In genomic region chr5:140884966-140885365, GRCm38 (mm10) we compare ENCODE assay signal across 12 mouse cellular contexts. TPM values are rescaled to one million over a fixed set of nuclear protein-coding genes. Genes with fewer than 3 reads are reported as not detected.
DNase-seq lines count a peak whose midpoint lies in the region; TF ChIP-seq lines count a peak whose summit lies in the region.
"Had no signal": no experiment of that assay in that cellular context is flagged by ENCODE, and none has a peak within 500 bp of the region (broad histone marks: within the 10 kb centered on the region; RNA-seq: fewer than 3 reads in every experiment).

No protein-coding gene starts in this region.

- TF ChIP-seq CTCF in kidney, adult 2 months (conservative IDR thresholded peaks at IDR 0.05; ENCODE audit: insufficient read depth, insufficient read length, low read depth, low read length), result no peak

- H3K27me3 ChIP-seq in kidney, adult 2 months (replicated peaks; ENCODE audit: control insufficient read depth, insufficient read depth, low read length), result no peaks in the 10 kb centered on the region
- H3K27me3 ChIP-seq: stomach, embryonic 15.5 days had no signal

- 39% methylated on average over 13 of the region's 13 CpGs for WGBS in kidney, adult 2 months

- no peaks in the 10 kb centered on the region for H3K4me1 ChIP-seq in kidney, adult 2 months (ENCODE audit: control insufficient read depth, insufficient read depth, low read length)

- no peaks in the 10 kb centered on the region for H3K36me3 ChIP-seq in kidney, adult 2 months (ENCODE audit: control insufficient read depth, insufficient read depth, low read length)
- H3K36me3 ChIP-seq: stomach, embryonic 15.5 days had no signal

- H3K4me3 ChIP-seq in kidney, adult 2 months (ENCODE audit: insufficient read depth, low read depth, low read length), result no peak overlapping the region
- H3K4me3 ChIP-seq: gastrocnemius, adult 2 months; stomach, embryonic 15.5 days had no signal

- H3K27ac ChIP-seq in kidney, adult 2 months (ENCODE audit: insufficient read depth, low read depth, low read length), result no peak overlapping the region
- H3K27ac ChIP-seq: gastrocnemius, adult 2 months; stomach, embryonic 15.5 days had no signal

- TF ChIP-seq POLR2A in kidney, adult 2 months (IDR thresholded peaks at IDR 0.05; ENCODE audit: low read depth, low read length), result no peak

- DNase-seq in embryo, embryonic 10 days (ENCODE audit: low spot score), result peak; percentile 34
- no peak for DNase-seq in embryo, embryonic 9.5 days (ENCODE audit: extremely low spot score)
- peak; percentile 4 for DNase-seq in kidney, adult 2 months
- DNase-seq in kidney, adult 11 months, result no peak
- peak; percentile 32 for DNase-seq in thymus, postnatal 4 days
- no peak for DNase-seq in thymus, postnatal 0 days (ENCODE audit: low spot score)
- no peak for DNase-seq in spleen, postnatal 36 days (ENCODE audit: low spot score in 2 of 2)
- no peak for DNase-seq in adrenal gland, adult 2 months
- DNase-seq: adrenal gland, postnatal 25 days; gastrocnemius, adult 2 months; liver had no signal

RNA-seq across cellular contexts. Expression of gene Gna12, which starts 54.7 kb away (rescaled TPM):
- 122 and 136 TPM in 2 replicates for polyA plus RNA-seq in kidney, adult 2 months (2012; rRNA removed)
- polyA plus RNA-seq in thymus, postnatal 0 days (2015; fragmentation: Nextera tagmentation; extraction: Ambion mirVana), result 13.1 and 16.3 TPM in 2 replicates
- total RNA-seq in adrenal gland, adult 2 months (2021), result 100 to 1,000 TPM; 116 to 121 TPM
- 153 and 200 TPM in 2 replicates for polyA plus RNA-seq in adrenal gland, adult 2 months (2012; rRNA removed)

Comparison
In these comparisons a context has a peak if more than half of its experiments do, and no peak if none do; other contexts are left out.
1. DNase-seq: peak in embryo, embryonic 10 days (single experiment), kidney, adult 2 months (single experiment) and thymus, postnatal 4 days (single experiment); none in embryo, embryonic 9.5 days (single experiment), kidney, adult 11 months (single experiment), thymus, postnatal 0 days (single experiment), spleen, postnatal 36 days (0 of 2) and adrenal gland, adult 2 months (single experiment).